13 mouse cellular contexts compared by ENCODE assay signal in genomic region chr4:139716477-139717169, GRCm38 (mm10).
DNase-seq lines count a peak whose midpoint lies in the region; ATAC-seq lines count a peak whose summit lies in the region.
"Had no signal": no experiment of that assay in that cellular context is flagged by ENCODE, and none has a peak within 500 bp of the region (broad histone marks: within the 10 kb centered on the region; RNA-seq: fewer than 3 reads in every experiment).

No protein-coding gene starts in this region.

- 80% methylated on average over 10 of the region's 10 CpGs for WGBS in stomach, embryonic 16.5 days
- WGBS in midbrain, embryonic 15.5 days, result 90% methylated on average over 10 of the region's 10 CpGs

- intact Hi-C loops in left cerebral cortex, postnatal 10 days (cut with DNase I), result no loop called here

- H3K4me2 ChIP-seq in stomach, embryonic 16.5 days (ENCODE audit: low read depth, low read length), result no peak overlapping the region
- no peak overlapping the region for H3K4me2 ChIP-seq in midbrain, embryonic 15.5 days

- no peak overlapping the region for H3K9ac ChIP-seq in stomach, embryonic 16.5 days (ENCODE audit: low read length)
- H3K9ac ChIP-seq in midbrain, embryonic 15.5 days, result no peak overlapping the region

- H3K4me3 ChIP-seq in stomach, embryonic 16.5 days (replicated peaks; ENCODE audit: low read length), result no peak overlapping the region
- H3K4me3 ChIP-seq in midbrain, embryonic 15.5 days, result no peak overlapping the region
- H3K4me3 ChIP-seq: gastrocnemius, adult 2 months had no signal

- no peaks in the 10 kb centered on the region for H3K9me3 ChIP-seq in stomach, embryonic 16.5 days (replicated peaks; ENCODE audit: control insufficient read depth, low read length)
- H3K9me3 ChIP-seq in midbrain, embryonic 15.5 days, result no peaks in the 10 kb centered on the region

- peak; percentile 45 to 53 for DNase-seq in left cerebral cortex, adult 18-20 months (ENCODE audit: low spot score in 2 of 2)
- no peak for DNase-seq in left cerebral cortex, postnatal 10 days (ENCODE audit: extremely low spot score in 1 of 2, low spot score in 2 of 2)
- DNase-seq in adrenal gland, postnatal 10 days, result peak; percentile 76
- peak; percentile 11 to 37 for DNase-seq in layer of hippocampus, postnatal 14 days (ENCODE audit: low spot score in 2 of 2)
- no peak for DNase-seq in heart, adult 11 months
- DNase-seq: cerebellum, adult 2 months; gastrocnemius, adult 2 months; heart, postnatal 10 days; kidney, adult 18-20 months; thymus, postnatal 25 days had no signal

- ATAC-seq in stomach, embryonic 16.5 days (ENCODE audit: insufficient read depth, low FRiP score), result peak; percentile 13; the same call in 1 of the 2 replicates
- no peak for ATAC-seq in midbrain, embryonic 15.5 days (replicated peaks)
- ATAC-seq in monocyte, adult 5-6 weeks (replicated peaks; ENCODE audit: insufficient number of reproducible peaks, low FRiP score, low TSS enrichment, poor library complexity, severe bottlenecking), result no peak

- no peaks in the 10 kb centered on the region for H3K27me3 ChIP-seq in stomach, embryonic 16.5 days (ENCODE audit: control insufficient read depth, insufficient read depth, low read length)
- no peaks in the 10 kb centered on the region for H3K27me3 ChIP-seq in midbrain, embryonic 15.5 days (replicated peaks)

- H3K4me1 ChIP-seq in stomach, embryonic 16.5 days (ENCODE audit: control insufficient read depth, insufficient read depth, low read length), result no peaks in the 10 kb centered on the region
- H3K4me1 ChIP-seq in midbrain, embryonic 15.5 days, result no peaks in the 10 kb centered on the region

- no peak overlapping the region for H3K27ac ChIP-seq in stomach, embryonic 16.5 days (ENCODE audit: low read length)
- no peak overlapping the region for H3K27ac ChIP-seq in midbrain, embryonic 15.5 days
- H3K27ac ChIP-seq: gastrocnemius, adult 2 months had no signal

- H3K36me3 ChIP-seq in stomach, embryonic 16.5 days (ENCODE audit: control insufficient read depth, insufficient read depth, low read length), result no peaks in the 10 kb centered on the region
- H3K36me3 ChIP-seq in midbrain, embryonic 15.5 days (replicated peaks), result no peaks in the 10 kb centered on the region

Comparison
In these comparisons a context has a peak if more than half of its experiments do, and no peak if none do; other contexts are left out.
1. DNase-seq: peak in left cerebral cortex, adult 18-20 months (2 of 2), adrenal gland, postnatal 10 days (single experiment) and layer of hippocampus, postnatal 14 days (2 of 2); none in left cerebral cortex, postnatal 10 days (0 of 2) and heart, adult 11 months (single experiment).